In genomic region chr10:81643449-81644055, GRCm38 (mm10) we compare ENCODE assay signal across 8 mouse cellular contexts. TPM values are rescaled to one million over a fixed set of nuclear protein-coding genes. Genes with fewer than 3 reads are reported as not detected.
DNase-seq lines count a peak whose midpoint lies in the region; ATAC-seq and TF ChIP-seq lines count a peak whose summit lies in the region.

No protein-coding gene starts in this region.

- peaks cover 7% of the 10 kb centered on the region; the same call in 1 of the 2 replicates for H3K27me3 ChIP-seq in hindbrain, embryonic 10.5 days (ENCODE audit: insufficient read depth, poor library complexity, severe bottlenecking)
- H3K27me3 ChIP-seq in lung, postnatal 0 days (replicated peaks; ENCODE audit: insufficient read depth, low read length) = no peaks in the 10 kb centered on the region

- peak; percentile 69 for ATAC-seq in frontal cortex, adult (ENCODE audit: low TSS enrichment)
- ATAC-seq in lung, postnatal 0 days = peak; percentile 95

- H3K36me3 ChIP-seq in hindbrain, embryonic 10.5 days = no peaks in the 10 kb centered on the region
- H3K36me3 ChIP-seq in lung, postnatal 0 days (ENCODE audit: insufficient read depth, low read length) = no peaks in the 10 kb centered on the region

- DNase-seq in MEL-GATA-1-ER (ENCODE audit: extremely low read depth, low read depth) = peak; percentile 84
- DNase-seq in cerebellum, adult 8-10 months = peak; percentile 97
- DNase-seq in hindbrain, embryonic 10.5 days (ENCODE audit: low spot score) = peak; percentile 95
- DNase-seq in layer of hippocampus, adult 9-11 months = peak; percentile 97
- DNase-seq in lung, postnatal 0 days (ENCODE audit: low spot score) = peak; percentile 97
- DNase-seq in ovary, postnatal 14 days (ENCODE audit: low spot score) = peak; percentile 90
- peak; percentile 97 for DNase-seq in thymus, postnatal 14 days

- H3K4me3 ChIP-seq in hindbrain, embryonic 10.5 days = peak overlapping the region; percentile 85
- H3K4me3 ChIP-seq in lung, postnatal 0 days (ENCODE audit: low read depth, low read length) = peak overlapping the region; percentile 64

- peak overlapping the region; percentile 61 for H3K9ac ChIP-seq in lung, postnatal 0 days (replicated peaks; ENCODE audit: low read depth)

- TF ChIP-seq EP300 in lung, postnatal 0 days (IDR thresholded peaks at IDR 0.05) = no peak

- H3K27ac ChIP-seq in hindbrain, embryonic 10.5 days = peak overlapping the region; percentile 94
- H3K27ac ChIP-seq in lung, postnatal 0 days (ENCODE audit: low read length) = peak overlapping the region; percentile 68

- peak overlapping the region; percentile 63 for H3K4me2 ChIP-seq in lung, postnatal 0 days (replicated peaks; ENCODE audit: low read depth, low read length)

- no peaks in the 10 kb centered on the region for H3K9me3 ChIP-seq in hindbrain, embryonic 10.5 days
- H3K9me3 ChIP-seq in lung, postnatal 0 days (ENCODE audit: low read length) = no peaks in the 10 kb centered on the region

- H3K4me1 ChIP-seq in hindbrain, embryonic 10.5 days (replicated peaks) = peaks cover 33% of the 10 kb centered on the region
- H3K4me1 ChIP-seq in lung, postnatal 0 days (ENCODE audit: insufficient read depth, low read depth, low read length) = peaks cover 5% of the 10 kb centered on the region; the same call in 1 of the 2 replicates

- TF ChIP-seq CTCF in lung, postnatal 0 days (IDR thresholded peaks at IDR 0.05) = peak; percentile 65

- under 1% methylated on average over 75 of the region's 75 CpGs for WGBS in hindbrain, embryonic 10.5 days
- under 1% methylated on average over 59 of the region's 75 CpGs for WGBS in lung, postnatal 0 days

RNA-seq across cellular contexts. Expression of gene Gm10778, which starts 5.3 kb away (rescaled TPM):
- polyA plus RNA-seq in hindbrain, embryonic 10.5 days (2016; fragmentation: Nextera tagmentation; extraction: Ambion mirVana) = 3.6 and 5.7 TPM in 2 replicates
- polyA plus RNA-seq in lung, postnatal 0 days (2015; fragmentation: Nextera tagmentation; extraction: Ambion mirVana) = 2.6 and 2.9 TPM in 2 replicates

RNA-seq across cellular contexts. Expression of gene Ankrd24, which starts 15.2 kb away (rescaled TPM):
- 6.8 and 7.5 TPM in 2 replicates for polyA plus RNA-seq in hindbrain, embryonic 10.5 days (2016; fragmentation: Nextera tagmentation; extraction: Ambion mirVana)
- 4.4 and 5.3 TPM in 2 replicates for polyA plus RNA-seq in lung, postnatal 0 days (2015; fragmentation: Nextera tagmentation; extraction: Ambion mirVana)

RNA-seq across cellular contexts. Expression of gene Sirt6, which starts 16.0 kb away (rescaled TPM):
- 52.5 and 57.3 TPM in 2 replicates for polyA plus RNA-seq in hindbrain, embryonic 10.5 days (2016; fragmentation: Nextera tagmentation; extraction: Ambion mirVana)
- 24.1 and 24.2 TPM in 2 replicates for polyA plus RNA-seq in lung, postnatal 0 days (2015; fragmentation: Nextera tagmentation; extraction: Ambion mirVana)

RNA-seq across cellular contexts. Expression of gene BC025920, which starts 37.5 kb away (rescaled TPM):
- polyA plus RNA-seq in hindbrain, embryonic 10.5 days (2016; fragmentation: Nextera tagmentation; extraction: Ambion mirVana) = 1.3 and 2.1 TPM in 2 replicates
- polyA plus RNA-seq in lung, postnatal 0 days (2015; fragmentation: Nextera tagmentation; extraction: Ambion mirVana) = 0.07 and 0.29 TPM in 2 replicates

RNA-seq across cellular contexts. Expression of gene Tle6, which starts 42.7 kb away (rescaled TPM):
- polyA plus RNA-seq in hindbrain, embryonic 10.5 days (2016; fragmentation: Nextera tagmentation; extraction: Ambion mirVana) = 6.9 and 7.1 TPM in 2 replicates
- polyA plus RNA-seq in lung, postnatal 0 days (2015; fragmentation: Nextera tagmentation; extraction: Ambion mirVana) = 12.8 and 18.5 TPM in 2 replicates

Comparison
In these comparisons a context has a peak if more than half of its experiments do, and no peak if none do; other contexts are left out.
1. Peak in every context shown above with its lines: DNase-seq, ATAC-seq, H3K4me3 ChIP-seq and H3K27ac ChIP-seq.